Mouse (Mus musculus) lung, adult 2 months (tissue): ENCODE data around the gene Cdkal1. TPM values are rescaled to one million over a fixed set of nuclear protein-coding genes. Genes with fewer than 3 reads are reported as not detected.
A peak's percentile ranks its signal among the peaks of the same experiment; 100 is the strongest.

ENCODE experiments used
- DNase-seq: peaks from one replicate; pipeline ENCODE4 v3.0.0; 2022
- H3K4me1 ChIP-seq: fragments of 200-500 bp; 2 replicates; pipeline ENCODE4 v1.6.1; 2011; ENCODE audit warnings: low read length; ENCODE audit not compliant: control insufficient read depth, insufficient read depth
- H3K4me3 ChIP-seq: fragments of 200-500 bp; replicated peaks from 2 replicates; pipeline ENCODE3; 2011; ENCODE audit warnings: low read depth, mild to moderate bottlenecking, control low read depth, low read length; ENCODE audit errors: extremely low read depth
- CTCF ChIP-seq: fragments of 200-500 bp; IDR thresholded peaks from 2 replicates; pipeline ENCODE4 v1.5.1; 2011; ENCODE audit warnings: mild to moderate bottlenecking, low read length, control low read depth; ENCODE audit not compliant: insufficient read depth
- POLR2A ChIP-seq: fragments of 200-500 bp; IDR thresholded peaks from 2 replicates; pipeline ENCODE4 v1.6.1; 2011; ENCODE audit warnings: low read depth, mild to moderate bottlenecking, control low read depth, low read length, borderline replicate concordance; ENCODE audit errors: extremely low read depth
- WGBS: fragments of 180-500 bp; shearing (Covaris S2); methylation state at CpG from one replicate; pipeline ENCODE4 v1.1.7; 2018; 5-methylcytosine and 5-hydroxymethylcytosine counted together
- polyA plus RNA-seq: library from polyadenylated mRNA; depleted of rRNA; stranded (reverse); fragments of >200 nt; gene quantifications from 2 replicates; pipeline ENCODE4 v1.2.3, GENCODE M21; 2012

Gene Cdkal1
- polyA plus RNA-seq, 1 experiment = 2.6 TPM

GRCm38 (mm10) chr13:29615987-29616386 is 239.5 kb downstream of the Cdkal1 start:
- no peak overlapping the region for H3K4me3 ChIP-seq
- TF ChIP-seq CTCF (no peak), POLR2A (no peak)
- H3K4me1 ChIP-seq = no peaks in the 10 kb centered on the region
- no peak for DNase-seq
- WGBS = 79% methylated on average over 3 of the region's 3 CpGs

- Histone ChIP-seq H3K4me1 (no peaks in the 10 kb centered on the region), H3K4me3 (no peak overlapping the region)
- no peak for DNase-seq
- WGBS = 75% methylated on average over 7 of the region's 7 CpGs
- TF ChIP-seq CTCF = no peak
- TF ChIP-seq POLR2A = no peak
Observed at GRCm38 (mm10) chr13:29615081-29615480, 240.4 kb downstream of the Cdkal1 start.

GRCm38 (mm10) chr13:29610051-29610931 is 245.2 kb downstream of the Cdkal1 start:
- TF ChIP-seq CTCF (no peak), POLR2A (no peak)
- Histone ChIP-seq H3K4me3 (no peak overlapping the region), H3K4me1 (no peaks in the 10 kb centered on the region)
- no peak for DNase-seq
- 59% methylated on average over 13 of the region's 13 CpGs for WGBS

- no peaks in the 10 kb centered on the region for H3K4me1 ChIP-seq
- TF ChIP-seq CTCF (no peak), POLR2A (no peak)
- no peak overlapping the region for H3K4me3 ChIP-seq
- DNase-seq = no peak
- WGBS = 79% methylated on average over 5 of the region's 5 CpGs
Observed at GRCm38 (mm10) chr13:29609441-29609840, 246.0 kb downstream of the Cdkal1 start.

GRCm38 (mm10) chr13:29604241-29604640 is 251.2 kb downstream of the Cdkal1 start:
- H3K4me1 ChIP-seq = no peaks in the 10 kb centered on the region
- DNase-seq = peak; percentile 36

GRCm38 (mm10) chr13:29603597-29603996 is 251.9 kb downstream of the Cdkal1 start:
- no peak overlapping the region for H3K4me3 ChIP-seq
- TF ChIP-seq CTCF = no peak
- TF ChIP-seq POLR2A = no peak
- H3K4me1 ChIP-seq = no peaks in the 10 kb centered on the region
- DNase-seq = no peak
- WGBS = 90% methylated on average over 6 of the region's 6 CpGs

More at GRCm38 (mm10) chr13:29604241-29604640, 251.2 kb downstream of the Cdkal1 start:
- H3K4me3 ChIP-seq = no peak overlapping the region
- WGBS = 29% methylated on average over 7 of the region's 7 CpGs
- TF ChIP-seq POLR2A (no peak), CTCF (peak; percentile 87)

- DNase-seq = no peak
- 95% methylated on average over 2 of the region's 2 CpGs for WGBS
- TF ChIP-seq POLR2A (no peak), CTCF (no peak)
- H3K4me1 ChIP-seq = no peaks in the 10 kb centered on the region
- no peak overlapping the region for H3K4me3 ChIP-seq
Observed at GRCm38 (mm10) chr13:29601033-29601432, 254.4 kb downstream of the Cdkal1 start.

- 70% methylated on average over 2 of the region's 2 CpGs for WGBS
- no peak overlapping the region for H3K4me3 ChIP-seq
- no peak for DNase-seq
- no peaks in the 10 kb centered on the region for H3K4me1 ChIP-seq
- TF ChIP-seq POLR2A (no peak), CTCF (no peak)
Observed at GRCm38 (mm10) chr13:29599646-29600045, 255.8 kb downstream of the Cdkal1 start.

GRCm38 (mm10) chr13:29596735-29597134 is 258.7 kb downstream of the Cdkal1 start:
- H3K4me3 ChIP-seq = no peak overlapping the region
- TF ChIP-seq POLR2A (no peak), CTCF (no peak)
- no peaks in the 10 kb centered on the region for H3K4me1 ChIP-seq
- DNase-seq = no peak
- 71% methylated on average over 3 of the region's 3 CpGs for WGBS

GRCm38 (mm10) chr13:29593096-29593495 is 262.4 kb downstream of the Cdkal1 start:
- H3K4me3 ChIP-seq = no peak overlapping the region
- 96% methylated on average over 3 of the region's 3 CpGs for WGBS
- no peaks in the 10 kb centered on the region for H3K4me1 ChIP-seq
- no peak for DNase-seq
- TF ChIP-seq CTCF (no peak), POLR2A (no peak)

GRCm38 (mm10) chr13:29590685-29591084 is 264.8 kb downstream of the Cdkal1 start:
- Histone ChIP-seq H3K4me1 (no peaks in the 10 kb centered on the region), H3K4me3 (no peak overlapping the region)
- WGBS = 90% methylated on average over 5 of the region's 5 CpGs
- DNase-seq = no peak
- no peak for TF ChIP-seq POLR2A
- TF ChIP-seq CTCF = no peak
